Mouse (Mus musculus) stomach, postnatal 0 days (tissue): ENCODE measurements at regions not wholly inside any gene's neighbourhood (a gene's known extent, or its start where the extent isn't known, plus 50 kb on each side); places are given as distances from the start of the nearest gene placed in this dataset.

Source experiments
- ATAC-seq: fragments of 200-750 bp; cut with Nextera tagmentation; 2 replicates; pipeline ENCODE4 v1.8.0; 2017; ENCODE audit not compliant: low FRiP score, low TSS enrichment
- DNase-seq: peaks from one replicate; pipeline ENCODE4 v3.0.0-alpha.2; 2016; ENCODE audit warnings: low spot score
- H3K27ac ChIP-seq: fragments of 300-500 bp; sonication (generic); replicated peaks from 2 replicates; pipeline ENCODE4 v1.5.1; 2014; ENCODE audit warnings: mild to moderate bottlenecking, control low read depth
- H3K27me3 ChIP-seq: fragments of 300-500 bp; sonication (generic); 2 replicates; pipeline ENCODE4 v1.6.1; 2014; ENCODE audit warnings: low read length; ENCODE audit not compliant: control insufficient read depth, insufficient read depth
- H3K36me3 ChIP-seq: fragments of 300-500 bp; sonication (generic); 2 replicates; pipeline ENCODE4 v1.6.1; 2014; ENCODE audit warnings: low read length, mixed read lengths; ENCODE audit not compliant: control insufficient read depth, insufficient read depth
- H3K4me1 ChIP-seq: fragments of 300-500 bp; sonication (generic); replicated peaks from 2 replicates; pipeline ENCODE4 v1.6.1; 2014; ENCODE audit warnings: antibody characterized with exemption; ENCODE audit not compliant: control insufficient read depth, insufficient read depth
- H3K4me2 ChIP-seq: fragments of 300-500 bp; sonication (generic); replicated peaks from 2 replicates; pipeline ENCODE4 v1.6.1; 2014; ENCODE audit warnings: low read depth, mild to moderate bottlenecking, control low read depth, moderate library complexity
- H3K4me3 ChIP-seq: fragments of 300-500 bp; sonication (generic); 2 replicates; pipeline ENCODE4 v1.5.1; 2014; ENCODE audit warnings: low read depth, low read length, control low read depth
- H3K9ac ChIP-seq: fragments of 300-500 bp; sonication (generic); 2 replicates; pipeline ENCODE4 v1.6.1; 2014; ENCODE audit warnings: mild to moderate bottlenecking, low read length, control low read depth, mixed read lengths
- H3K9me3 ChIP-seq: fragments of 300-500 bp; sonication (generic); 2 replicates; pipeline ENCODE4 v1.6.1; 2016; ENCODE audit warnings: low read length; ENCODE audit not compliant: control insufficient read depth
- CTCF ChIP-seq: IDR thresholded peaks from 2 replicates; pipeline ENCODE4 v1.5.1; 2016; ENCODE audit warnings: antibody characterized with exemption, low read depth, mild to moderate bottlenecking, moderate library complexity
- EP300 ChIP-seq: optimal IDR thresholded peaks from 2 replicates; pipeline ENCODE3; 2016; ENCODE audit warnings: antibody characterized with exemption
- WGBS: fragments of 180-500 bp; shearing (Covaris S2); extraction: QIAGEN DNeasy Blood & Tissue Kit; methylation state at CpG from one replicate; pipeline ENCODE4 v1.1.7; 2014; 5-methylcytosine and 5-hydroxymethylcytosine counted together

- Histone ChIP-seq H3K36me3 (no peaks in the 10 kb centered on the region), H3K27ac (no peak overlapping the region), H3K4me2 (no peak overlapping the region), H3K27me3 (no peaks in the 10 kb centered on the region), H3K9ac (no peak overlapping the region), H3K4me3 (no peak overlapping the region), H3K9me3 (no peaks in the 10 kb centered on the region), H3K4me1 (no peaks in the 10 kb centered on the region)
- TF ChIP-seq CTCF (no peak), EP300 (no peak)
- no peak for DNase-seq
- 93% methylated on average over 3 of the region's 3 CpGs for WGBS
- ATAC-seq = no peak
Measured at GRCm38 (mm10) chr5:15822989-15823388, 108.9 kb upstream of the Speer4c start.

DNA sequence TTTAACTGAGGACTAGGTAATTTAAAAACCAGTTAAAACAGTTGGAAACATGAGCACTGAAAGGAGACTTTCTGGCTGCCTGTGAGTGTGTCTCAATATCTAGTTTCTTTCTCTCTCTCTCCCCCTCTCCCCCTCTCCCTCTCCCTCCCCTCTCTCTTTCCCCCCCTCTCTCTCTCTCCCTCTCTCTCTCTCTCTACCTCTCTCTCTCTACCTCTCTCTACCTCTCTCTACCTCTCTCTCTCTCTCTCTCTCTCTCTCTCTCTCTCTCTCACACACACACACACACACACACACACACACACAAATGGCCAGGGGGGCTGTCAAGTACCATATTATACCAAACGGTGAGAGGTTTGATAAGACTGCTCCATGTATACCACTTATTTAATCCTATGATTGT is 103.0 kb upstream of the Cacna2d1 start:
- TF ChIP-seq CTCF (no peak), EP300 (no peak)
- Histone ChIP-seq H3K9me3 (no peaks in the 10 kb centered on the region), H3K4me3 (no peak overlapping the region), H3K9ac (no peak overlapping the region), H3K27me3 (no peaks in the 10 kb centered on the region), H3K4me1 (no peaks in the 10 kb centered on the region), H3K36me3 (no peaks in the 10 kb centered on the region), H3K27ac (no peak overlapping the region), H3K4me2 (no peak overlapping the region)
- ATAC-seq (no peak), DNase-seq (no peak)
- WGBS = 71% methylated on average over 1 of the region's 1 CpGs

- no peak for DNase-seq
Measured at GRCm38 (mm10) chr5:15832338-15832737, 102.2 kb upstream of the Cacna2d1 start.

GRCm38 (mm10) chr5:15838108-15838972 is 96.2 kb upstream of the Cacna2d1 start:
- Histone ChIP-seq H3K9ac (no peak overlapping the region), H3K27ac (no peak overlapping the region), H3K4me2 (no peak overlapping the region), H3K27me3 (no peaks in the 10 kb centered on the region), H3K9me3 (no peaks in the 10 kb centered on the region), H3K36me3 (no peaks in the 10 kb centered on the region), H3K4me3 (no peak overlapping the region), H3K4me1 (no peaks in the 10 kb centered on the region)
- DNase-seq (peak; percentile 53), ATAC-seq (peak; percentile 79)
- TF ChIP-seq EP300 = no peak
- peak; percentile 96 for TF ChIP-seq CTCF
- WGBS = 29% methylated on average over 17 of the region's 17 CpGs

More at GRCm38 (mm10) chr5:15832338-15832737, 102.2 kb upstream of the Cacna2d1 start:
- ATAC-seq = no peak
- H3K9me3 ChIP-seq = no peaks in the 10 kb centered on the region
- no peak overlapping the region for H3K4me2 ChIP-seq
- H3K9ac ChIP-seq = no peak overlapping the region
- TF ChIP-seq EP300 (no peak), CTCF (no peak)
- H3K4me3 ChIP-seq = no peak overlapping the region
- no peaks in the 10 kb centered on the region for H3K4me1 ChIP-seq
- H3K27ac ChIP-seq = no peak overlapping the region
- 43% methylated on average over 1 of the region's 1 CpGs for WGBS
- no peaks in the 10 kb centered on the region for H3K27me3 ChIP-seq
- H3K36me3 ChIP-seq = no peaks in the 10 kb centered on the region

GRCm38 (mm10) chr5:15846790-15847189 is 87.7 kb upstream of the Cacna2d1 start:
- H3K27ac ChIP-seq = no peak overlapping the region
- no peaks in the 10 kb centered on the region for H3K4me1 ChIP-seq
- no peaks in the 10 kb centered on the region for H3K27me3 ChIP-seq
- WGBS = 67% methylated on average over 2 of the region's 2 CpGs
- no peaks in the 10 kb centered on the region for H3K9me3 ChIP-seq
- DNase-seq = no peak
- H3K4me2 ChIP-seq = no peak overlapping the region
- no peak overlapping the region for H3K4me3 ChIP-seq
- TF ChIP-seq CTCF (no peak), EP300 (no peak)
- H3K36me3 ChIP-seq = no peaks in the 10 kb centered on the region
- no peak for ATAC-seq
- no peak overlapping the region for H3K9ac ChIP-seq

DNA sequence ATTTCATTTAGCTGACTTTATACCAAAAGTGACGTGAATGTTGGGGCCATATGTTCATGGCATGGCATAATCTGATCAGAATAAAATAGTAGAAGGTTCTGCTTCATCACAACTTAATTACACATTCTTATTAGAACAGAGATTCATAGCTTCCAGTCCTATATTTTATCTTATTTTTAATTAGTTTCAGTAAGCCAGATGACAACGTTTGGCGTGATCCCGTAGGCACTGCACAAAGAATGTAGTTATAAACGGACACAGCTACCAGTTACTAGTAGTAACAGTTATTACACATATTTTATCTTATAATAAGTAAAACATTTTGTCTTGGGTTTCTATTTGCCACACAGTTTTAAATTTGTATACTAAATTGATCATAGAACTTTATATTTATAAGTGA is 85.0 kb upstream of the Cacna2d1 start:
- Histone ChIP-seq H3K9ac (no peak overlapping the region), H3K4me3 (no peak overlapping the region), H3K36me3 (no peaks in the 10 kb centered on the region), H3K9me3 (no peaks in the 10 kb centered on the region), H3K4me1 (no peaks in the 10 kb centered on the region), H3K4me2 (no peak overlapping the region), H3K27me3 (no peaks in the 10 kb centered on the region), H3K27ac (no peak overlapping the region)
- WGBS = 82% methylated on average over 5 of the region's 5 CpGs
- no peak for DNase-seq
- no peak for ATAC-seq
- no peak for TF ChIP-seq CTCF
- TF ChIP-seq EP300 = no peak
